Mouse (Mus musculus) midbrain, embryonic 13.5 days (tissue): ENCODE results near the gene Fam124a. TPM values are rescaled to one million over a fixed set of nuclear protein-coding genes. Genes with fewer than 3 reads are reported as not detected.

Experiments used
- ATAC-seq: fragments of 200-750 bp; cut with Nextera tagmentation; 2 replicates; pipeline ENCODE4 v1.8.0; 2017; ENCODE audit warnings: mild to moderate bottlenecking, moderate TSS enrichment, moderate library complexity
- H3K27ac ChIP-seq: fragments of 300-500 bp; sonication (generic); 2 replicates; pipeline ENCODE4 v1.5.1; 2015; ENCODE audit warnings: inconsistent platforms, mild to moderate bottlenecking, moderate library complexity
- H3K27me3 ChIP-seq: fragments of 300-500 bp; sonication (generic); 2 replicates; pipeline ENCODE4 v1.6.1; 2015; ENCODE audit warnings: mild to moderate bottlenecking, inconsistent platforms
- H3K36me3 ChIP-seq: fragments of 300-500 bp; sonication (generic); 2 replicates; pipeline ENCODE4 v1.6.1; 2015; ENCODE audit warnings: mild to moderate bottlenecking, inconsistent platforms
- H3K4me1 ChIP-seq: fragments of 300-500 bp; sonication (generic); replicated peaks from 2 replicates; pipeline ENCODE4 v1.6.1; 2015; ENCODE audit warnings: inconsistent platforms
- H3K4me2 ChIP-seq: fragments of 300-500 bp; sonication (generic); replicated peaks from 2 replicates; pipeline ENCODE4 v1.6.1; 2015; ENCODE audit warnings: moderate library complexity, mild to moderate bottlenecking, inconsistent platforms
- H3K4me3 ChIP-seq: fragments of 300-500 bp; sonication (generic); replicated peaks from 2 replicates; pipeline ENCODE4 v1.5.1; 2015; ENCODE audit warnings: mild to moderate bottlenecking, inconsistent platforms
- H3K9ac ChIP-seq: fragments of 300-500 bp; sonication (generic); replicated peaks from 2 replicates; pipeline ENCODE4 v1.6.1; 2015; ENCODE audit warnings: mild to moderate bottlenecking, inconsistent platforms
- H3K9me3 ChIP-seq: fragments of 300-500 bp; sonication (generic); 2 replicates; pipeline ENCODE4 v1.6.1; 2016; ENCODE audit warnings: mild to moderate bottlenecking, inconsistent platforms
- WGBS: fragments of 180-500 bp; shearing (Covaris S2); methylation state at CpG from one replicate; pipeline ENCODE4 v1.1.7; 2015; 5-methylcytosine and 5-hydroxymethylcytosine counted together
- polyA plus RNA-seq: library from polyadenylated mRNA; unstranded; fragments of >200 nt; fragmentation: Nextera tagmentation; extraction: Ambion mirVana; gene quantifications from 2 replicates; pipeline ENCODE4 v1.2.1, GENCODE M21; 2015

The Fam124a gene
- polyA plus RNA-seq, 1 experiment from 2014 or later = 22.1 TPM

- Histone ChIP-seq H3K36me3 (peaks cover 4% of the 10 kb centered on the region; the same call in 1 of the 2 replicates), H3K9me3 (no peaks in the 10 kb centered on the region), H3K4me2 (no peak overlapping the region), H3K27ac (peak overlapping the region; percentile 76; the same call in 1 of the 2 replicates), H3K4me3 (no peak overlapping the region), H3K9ac (no peak overlapping the region), H3K4me1 (peaks cover 48% of the 10 kb centered on the region), H3K27me3 (no peaks in the 10 kb centered on the region)
- ATAC-seq = no peak
- WGBS = 80% methylated on average over 3 of the region's 3 CpGs
Measured at GRCm38 (mm10) chr14:62580945-62581344, 25.4 kb downstream of the Fam124a start.

DNA sequence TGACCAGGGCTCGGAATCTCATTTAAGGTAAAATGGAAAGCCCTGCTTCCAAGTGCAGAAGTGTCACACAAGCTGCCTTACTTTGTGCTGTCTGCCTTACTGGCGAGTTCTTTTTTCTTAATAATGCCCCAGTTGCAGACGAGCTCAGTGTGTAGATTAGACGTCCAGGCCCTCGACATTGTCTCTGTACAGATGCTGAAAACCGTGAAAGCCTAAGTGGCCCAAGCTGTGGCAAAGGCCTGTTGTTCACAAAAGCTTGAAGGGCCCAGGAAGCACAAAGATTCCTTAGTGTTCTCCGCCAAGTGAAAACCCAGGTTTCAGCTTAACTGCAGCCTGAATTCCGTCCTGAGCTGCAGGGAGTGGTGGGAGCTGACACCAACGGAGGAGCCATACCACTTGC, 26.2 kb downstream of the Fam124a start:
- H3K4me2 ChIP-seq = no peak overlapping the region
- no peak overlapping the region for H3K4me3 ChIP-seq
- H3K27me3 ChIP-seq = no peaks in the 10 kb centered on the region
- 11% methylated on average over 9 of the region's 9 CpGs for WGBS
- no peaks in the 10 kb centered on the region for H3K9me3 ChIP-seq
- peak overlapping the region; percentile 76 for H3K27ac ChIP-seq
- H3K4me1 ChIP-seq = peaks cover 49% of the 10 kb centered on the region
- peaks cover 4% of the 10 kb centered on the region; the same call in 1 of the 2 replicates for H3K36me3 ChIP-seq
- no peak for ATAC-seq
- no peak overlapping the region for H3K9ac ChIP-seq

- H3K4me1 ChIP-seq = peaks cover 49% of the 10 kb centered on the region
- no peak overlapping the region for H3K4me2 ChIP-seq
- H3K4me3 ChIP-seq = no peak overlapping the region
- H3K27ac ChIP-seq = peak overlapping the region; percentile 76
- ATAC-seq = no peak
- H3K9ac ChIP-seq = 0 out of 2 replicates have a peak overlapping the region, but pooled peaks have one; percentile 16
- peaks cover 13% of the 10 kb centered on the region for H3K36me3 ChIP-seq
- no peaks in the 10 kb centered on the region for H3K9me3 ChIP-seq
- no peaks in the 10 kb centered on the region for H3K27me3 ChIP-seq
Measured at GRCm38 (mm10) chr14:62584637-62585036, 29.1 kb downstream of the Fam124a start.

DNA sequence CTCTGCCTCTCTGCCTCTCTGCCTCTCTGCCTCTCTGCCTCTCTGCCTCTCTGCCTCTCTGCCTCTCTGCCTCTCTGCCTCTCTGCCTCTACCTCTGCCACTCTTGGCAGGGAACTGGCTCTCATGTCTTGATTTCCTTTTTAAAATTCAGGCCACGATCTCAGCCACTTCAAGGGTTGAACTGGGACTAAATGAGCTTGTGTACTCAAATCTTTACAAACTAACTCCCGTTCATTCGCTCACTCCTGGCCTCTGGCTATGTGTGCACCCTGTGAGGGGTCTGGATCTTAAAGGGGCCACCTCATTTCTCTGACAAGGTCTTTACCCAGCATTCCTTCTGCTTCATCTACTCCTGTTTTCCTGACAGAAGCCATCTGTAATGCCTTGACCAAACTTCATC, 29.8 kb downstream of the Fam124a start:
- 12% methylated on average over 3 of the region's 3 CpGs for WGBS
- Histone ChIP-seq H3K27me3 (no peaks in the 10 kb centered on the region), H3K9me3 (no peaks in the 10 kb centered on the region), H3K27ac (peak overlapping the region; percentile 76), H3K36me3 (peaks cover 10% of the 10 kb centered on the region), H3K4me3 (no peak overlapping the region), H3K9ac (no peak overlapping the region), H3K4me1 (peaks cover 49% of the 10 kb centered on the region), H3K4me2 (no peak overlapping the region)
- ATAC-seq = peak; percentile 88

DNA sequence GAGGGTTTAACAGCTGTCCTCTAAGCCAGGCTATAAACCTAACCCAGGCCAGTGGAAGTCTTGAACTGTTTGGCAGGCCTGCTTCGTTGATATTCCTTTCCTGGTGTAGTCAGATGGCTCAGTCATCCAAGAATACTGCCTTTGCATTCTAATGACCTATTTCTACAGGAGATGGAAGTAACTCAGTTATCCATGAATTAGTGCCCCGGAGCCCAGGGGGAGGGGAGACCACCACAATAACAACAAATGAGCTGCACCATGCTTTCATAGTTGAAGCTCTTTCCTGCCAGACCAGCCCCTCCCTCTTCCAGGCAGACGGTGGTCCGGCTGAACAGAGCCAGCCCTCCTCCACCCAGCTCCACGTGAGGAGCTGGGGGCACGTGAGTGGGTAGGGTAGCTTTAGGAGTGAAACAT, 44.6 kb downstream of the Fam124a start:
- 36% methylated on average over 6 of the region's 6 CpGs for WGBS
- H3K4me1 ChIP-seq = peaks cover 17% of the 10 kb centered on the region
- H3K36me3 ChIP-seq = no peaks in the 10 kb centered on the region
- no peak overlapping the region for H3K27ac ChIP-seq
- no peak overlapping the region for H3K4me2 ChIP-seq
- peak; percentile 72 for ATAC-seq
- H3K27me3 ChIP-seq = no peaks in the 10 kb centered on the region
- H3K9me3 ChIP-seq = no peaks in the 10 kb centered on the region
- no peak overlapping the region for H3K9ac ChIP-seq
- no peak overlapping the region for H3K4me3 ChIP-seq

- Histone ChIP-seq H3K9ac (no peak overlapping the region), H3K27me3 (no peaks in the 10 kb centered on the region), H3K4me2 (no peak overlapping the region), H3K4me1 (peaks cover 17% of the 10 kb centered on the region), H3K36me3 (peaks cover 8% of the 10 kb centered on the region), H3K9me3 (no peaks in the 10 kb centered on the region), H3K27ac (no peak overlapping the region), H3K4me3 (no peak overlapping the region)
- 65% methylated on average over 1 of the region's 1 CpGs for WGBS
- no peak for ATAC-seq
Measured at GRCm38 (mm10) chr14:62602271-62602670, 46.7 kb downstream of the Fam124a start.

GRCm38 (mm10) chr14:62602869-62603268, 47.3 kb downstream of the Fam124a start:
- H3K4me3 ChIP-seq = no peak overlapping the region
- ATAC-seq = no peak
- no peak overlapping the region for H3K27ac ChIP-seq
- no peak overlapping the region for H3K4me2 ChIP-seq
- H3K27me3 ChIP-seq = no peaks in the 10 kb centered on the region
- H3K36me3 ChIP-seq = peaks cover 8% of the 10 kb centered on the region
- no peaks in the 10 kb centered on the region for H3K9me3 ChIP-seq
- 92% methylated on average over 1 of the region's 1 CpGs for WGBS
- peaks cover 17% of the 10 kb centered on the region for H3K4me1 ChIP-seq
- no peak overlapping the region for H3K9ac ChIP-seq

GRCm38 (mm10) chr14:62607791-62608196, 52.3 kb downstream of the Fam124a start:
- Histone ChIP-seq H3K4me3 (no peak overlapping the region), H3K9me3 (no peaks in the 10 kb centered on the region), H3K4me1 (no peaks in the 10 kb centered on the region), H3K36me3 (peaks cover 8% of the 10 kb centered on the region), H3K27ac (no peak overlapping the region), H3K27me3 (no peaks in the 10 kb centered on the region), H3K9ac (no peak overlapping the region), H3K4me2 (no peak overlapping the region)
- 76% methylated on average over 8 of the region's 8 CpGs for WGBS
- no peak for ATAC-seq

GRCm38 (mm10) chr14:62609904-62610303, 54.4 kb downstream of the Fam124a start:
- peaks cover 8% of the 10 kb centered on the region for H3K36me3 ChIP-seq
- H3K9ac ChIP-seq = no peak overlapping the region
- H3K4me3 ChIP-seq = no peak overlapping the region
- ATAC-seq = no peak
- no peak overlapping the region for H3K4me2 ChIP-seq
- no peaks in the 10 kb centered on the region for H3K4me1 ChIP-seq
- WGBS = 84% methylated on average over 3 of the region's 3 CpGs
- H3K9me3 ChIP-seq = no peaks in the 10 kb centered on the region
- no peaks in the 10 kb centered on the region for H3K27me3 ChIP-seq
- H3K27ac ChIP-seq = no peak overlapping the region

GRCm38 (mm10) chr14:62622393-62622792, 66.9 kb downstream of the Fam124a start:
- Histone ChIP-seq H3K4me3 (no peak overlapping the region), H3K36me3 (no peaks in the 10 kb centered on the region), H3K4me2 (no peak overlapping the region), H3K4me1 (no peaks in the 10 kb centered on the region), H3K9me3 (no peaks in the 10 kb centered on the region), H3K27ac (no peak overlapping the region), H3K9ac (no peak overlapping the region), H3K27me3 (no peaks in the 10 kb centered on the region)
- WGBS = 59% methylated on average over 3 of the region's 3 CpGs
- peak; percentile 24; the same call in 1 of the 2 replicates for ATAC-seq

GRCm38 (mm10) chr14:62627951-62628350, 72.4 kb downstream of the Fam124a start:
- Histone ChIP-seq H3K4me1 (no peaks in the 10 kb centered on the region), H3K27me3 (no peaks in the 10 kb centered on the region), H3K36me3 (no peaks in the 10 kb centered on the region), H3K4me2 (no peak overlapping the region), H3K9ac (no peak overlapping the region), H3K9me3 (peaks cover 2% of the 10 kb centered on the region; the same call in 1 of the 2 replicates), H3K4me3 (no peak overlapping the region), H3K27ac (no peak overlapping the region)
- WGBS = 90% methylated on average over 5 of the region's 5 CpGs
- ATAC-seq = no peak

DNA sequence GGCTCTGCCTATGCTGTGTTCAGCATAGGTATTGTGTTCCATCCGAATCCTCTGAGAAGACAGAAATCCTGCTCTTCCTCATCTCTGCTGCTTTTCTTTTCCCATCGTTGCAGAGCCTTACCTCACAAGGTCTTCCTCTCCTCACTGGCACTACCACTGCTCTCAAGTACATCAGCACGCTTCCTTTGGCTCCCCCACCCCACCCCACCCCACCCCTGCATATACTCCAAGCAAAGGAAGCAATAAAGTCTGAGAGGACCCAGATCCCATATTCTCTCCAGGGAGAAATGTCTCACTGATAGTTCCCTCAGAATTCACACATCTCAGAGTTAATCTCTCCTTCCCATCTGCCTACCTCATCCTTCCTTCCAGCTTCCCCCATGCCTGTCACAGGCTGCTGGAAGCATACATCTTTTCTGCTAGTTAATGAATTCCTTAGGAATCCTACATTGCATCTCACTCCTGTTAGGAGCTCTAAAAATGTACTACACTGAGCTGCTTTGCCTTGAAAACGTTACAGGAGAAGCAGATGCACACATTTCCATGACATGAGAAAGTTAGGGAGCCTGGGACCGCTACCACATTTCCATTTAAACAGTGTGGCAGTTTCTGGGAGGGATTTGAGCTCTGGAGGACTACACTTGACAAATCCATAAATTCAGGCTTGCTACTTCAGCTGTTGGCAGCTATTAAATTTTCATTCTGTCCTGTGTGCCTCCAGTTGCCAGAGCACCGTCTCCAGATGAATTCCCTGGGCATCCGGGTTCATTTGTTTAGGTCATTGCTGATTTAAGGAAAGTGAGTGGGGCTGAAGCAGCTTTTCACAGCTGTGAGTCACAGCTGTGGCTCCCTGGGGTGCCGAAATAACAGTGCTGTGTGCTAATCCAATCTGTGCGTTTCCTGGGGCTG, 82.2 kb downstream of the Fam124a start:
- Histone ChIP-seq H3K27me3 (no peaks in the 10 kb centered on the region), H3K4me2 (peak overlapping the region; percentile 40), H3K36me3 (no peaks in the 10 kb centered on the region), H3K4me3 (no peak overlapping the region; the same call in 1 of the 2 replicates), H3K27ac (peak overlapping the region; percentile 68), H3K9me3 (no peaks in the 10 kb centered on the region), H3K4me1 (peaks cover 13% of the 10 kb centered on the region), H3K9ac (0 out of 2 replicates have a peak overlapping the region, but pooled peaks have one; percentile 16)
- 0 out of 2 replicates have a peak, but pooled peaks have one; percentile 37 for ATAC-seq
- 30% methylated on average over 9 of the region's 9 CpGs for WGBS
